Mouse (Mus musculus) monocyte, adult 2 months (primary cell): Measurements from ENCODE around the gene Pdzd7.
"Not testable (repeated sequence)": the region's sequence is repeated elsewhere in the genome, so short reads cannot be mapped to it uniquely, and the experiment has no call there.

ENCODE experiments used
- DNase-seq, 2 experiments: peaks; one replicate each; pipeline ENCODE4 v3.0.0; 2022; ENCODE audit warnings: low spot score in 2 of 2, low read depth in 1 of 2

The Pdzd7 gene

DNA sequence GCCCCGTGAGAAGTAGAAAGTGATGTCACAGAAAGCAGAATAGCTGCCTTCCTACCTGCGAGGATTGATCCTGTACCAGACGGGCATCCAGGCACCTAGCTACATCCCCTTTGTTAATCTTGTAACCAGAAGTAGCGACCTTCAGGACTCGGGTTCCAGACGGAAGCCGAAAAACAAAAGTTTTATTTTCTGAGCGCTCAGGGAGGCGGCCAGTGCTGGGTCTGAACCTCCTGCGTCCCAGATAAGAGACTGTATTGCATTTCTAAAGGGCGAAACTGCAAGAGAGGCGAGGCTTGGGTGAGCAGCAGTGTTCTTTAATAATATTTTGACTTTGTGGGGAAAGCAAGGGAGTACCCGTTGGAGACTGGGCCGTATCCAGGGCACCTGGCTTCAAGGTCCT lies 13.3 kb upstream of the Pdzd7 start:
- DNase-seq = no peak

DNA sequence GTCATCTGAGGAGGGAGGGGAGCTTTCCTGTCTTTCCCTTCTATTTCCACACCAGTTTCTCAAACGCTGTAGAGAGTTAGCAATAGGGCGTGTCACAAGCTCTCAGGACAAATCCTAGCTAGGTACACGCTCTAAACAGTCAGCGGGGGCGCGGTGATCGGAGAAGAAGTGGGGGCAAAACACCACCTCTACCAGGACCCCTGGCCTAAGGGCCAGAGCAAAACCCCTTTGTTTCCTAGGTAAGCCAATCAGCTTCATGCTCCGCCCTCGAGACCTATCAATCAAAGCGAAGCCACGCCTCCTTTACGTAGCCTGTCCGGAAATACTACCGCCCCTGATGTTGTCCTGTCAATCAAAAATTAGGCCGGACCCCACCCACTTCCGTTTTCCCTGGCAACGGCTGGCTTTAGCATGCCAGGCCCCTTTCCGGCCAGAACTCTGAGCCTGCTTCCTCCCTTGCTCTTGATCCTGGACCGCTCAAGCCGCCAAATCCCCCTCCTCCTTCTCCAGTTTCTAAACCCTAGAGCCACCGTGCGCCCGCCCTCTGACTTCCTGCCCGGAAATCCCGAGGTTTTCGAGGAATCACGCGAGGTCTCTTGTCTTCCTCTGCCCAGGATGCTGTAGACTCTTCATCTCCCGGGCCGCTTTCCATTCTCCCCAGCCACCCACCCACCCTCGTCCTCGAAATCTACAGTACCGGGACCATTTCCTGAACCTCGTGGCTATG lies 12.8 kb upstream of the Pdzd7 start:
- DNase-seq = peak; percentile 82 to 85

DNA sequence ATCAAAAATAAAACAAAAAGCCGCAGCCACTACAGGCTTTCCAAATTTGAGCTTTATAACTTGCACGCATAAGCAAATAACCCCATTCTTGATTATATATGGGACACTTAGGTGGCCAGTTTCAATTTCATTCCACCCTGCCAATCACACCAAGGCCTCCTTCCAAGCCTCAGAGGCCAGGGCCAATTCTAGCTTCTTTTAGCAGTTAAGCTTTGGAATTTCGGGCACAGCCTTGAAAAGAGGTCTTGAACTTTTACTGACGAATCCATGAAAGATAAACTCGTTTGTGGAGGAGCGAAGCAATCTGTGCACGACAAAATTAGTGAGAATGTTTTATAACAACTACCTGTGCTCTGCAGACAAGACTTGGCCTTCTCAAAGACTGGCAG lies 12.2 kb upstream of the Pdzd7 start:
- DNase-seq = no peak

DNA sequence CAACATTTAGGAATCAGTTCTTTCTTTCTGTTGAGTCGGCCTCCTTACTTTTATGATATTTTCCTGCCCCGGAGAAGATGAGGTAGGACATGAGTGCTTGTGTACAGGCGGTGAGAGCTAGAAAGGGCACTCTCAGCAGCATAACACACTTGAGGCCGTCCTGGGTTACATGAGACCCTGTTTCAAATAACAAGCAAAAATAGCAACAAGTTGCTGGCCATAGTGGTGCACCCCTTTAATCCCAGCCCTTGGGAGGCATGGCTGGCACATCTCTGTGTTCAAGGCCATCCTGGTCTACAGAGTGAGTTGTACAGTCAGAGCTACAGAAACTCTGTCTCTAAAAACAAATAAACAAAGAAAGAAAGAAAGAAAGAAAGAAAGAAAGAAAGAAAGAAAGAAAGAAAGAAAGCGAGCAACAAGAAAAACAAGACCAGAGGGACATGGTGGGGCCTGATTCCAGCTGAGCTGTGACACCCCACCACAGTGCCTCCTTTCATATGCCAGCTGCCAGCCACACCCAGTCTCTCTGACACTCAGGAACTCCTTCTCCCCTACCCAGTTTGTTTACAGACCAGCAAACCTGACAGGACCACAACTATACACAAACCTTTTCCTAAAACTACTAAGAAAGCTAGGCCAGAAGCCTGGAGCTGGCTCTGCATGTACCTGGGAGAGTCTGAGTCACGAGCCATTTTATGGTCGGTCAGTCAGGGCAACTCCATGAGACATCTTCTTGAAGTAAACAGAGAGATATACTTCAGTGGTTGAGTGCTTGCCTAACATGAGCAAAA lies 11.6 kb upstream of the Pdzd7 start:
- no peak for DNase-seq

DNA sequence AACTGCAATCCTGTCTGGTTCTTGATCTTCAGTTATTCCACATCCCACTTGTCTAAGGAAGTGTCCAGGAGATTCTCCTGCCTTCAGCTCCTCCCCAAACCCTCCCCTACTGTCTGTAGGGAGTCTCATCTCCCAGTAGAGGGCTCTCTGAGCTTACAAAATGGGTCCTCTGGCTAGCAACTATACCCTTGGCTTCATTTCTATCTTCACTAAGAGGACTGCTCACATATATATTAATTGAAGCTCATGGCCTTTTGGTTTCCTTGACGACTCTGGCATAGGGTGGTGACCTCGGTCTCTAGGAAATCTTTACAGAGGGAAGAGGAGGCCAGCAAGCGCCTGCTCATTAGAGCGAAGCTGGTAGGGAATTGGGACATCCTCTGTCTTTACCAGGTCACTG lies 10.8 kb upstream of the Pdzd7 start:
- no peak for DNase-seq

DNA sequence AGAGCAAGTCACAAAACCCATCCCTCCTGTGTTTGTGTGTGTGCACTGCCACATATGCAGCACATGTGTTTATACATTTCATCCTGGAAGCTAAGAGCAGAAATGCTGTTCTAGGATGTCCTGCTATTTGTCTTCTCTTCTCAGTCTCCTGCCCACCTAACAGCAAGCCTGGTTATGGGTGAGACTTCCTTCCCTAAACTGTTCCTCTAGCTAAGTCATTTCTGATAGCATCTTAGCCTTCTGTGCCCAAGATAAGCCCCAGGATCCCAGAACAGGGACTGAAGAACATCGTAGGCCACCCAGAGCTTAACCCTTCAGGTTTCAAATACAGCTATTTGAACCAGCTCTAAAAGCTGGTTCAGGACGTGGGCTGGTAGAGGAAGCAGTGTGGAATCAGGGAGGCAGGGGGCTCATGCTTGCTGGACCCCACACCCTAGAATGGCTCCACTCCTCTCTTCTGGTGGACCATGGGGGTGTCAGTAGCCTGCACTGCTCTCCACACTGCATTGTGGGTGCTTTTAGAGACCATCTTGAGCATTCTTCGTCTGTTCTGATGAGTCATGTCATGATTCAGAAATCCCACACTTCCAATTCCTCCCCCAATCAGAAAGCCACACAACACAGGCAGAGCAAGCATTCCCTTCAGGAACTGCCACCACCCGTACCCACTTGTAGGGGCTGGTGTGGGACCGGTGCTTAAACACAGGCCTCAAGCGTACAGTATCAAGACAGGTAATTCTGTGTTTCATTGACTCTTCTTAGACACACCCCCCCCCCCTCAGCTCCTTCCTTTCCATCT lies 9.6 kb upstream of the Pdzd7 start:
- DNase-seq = no peak

DNA sequence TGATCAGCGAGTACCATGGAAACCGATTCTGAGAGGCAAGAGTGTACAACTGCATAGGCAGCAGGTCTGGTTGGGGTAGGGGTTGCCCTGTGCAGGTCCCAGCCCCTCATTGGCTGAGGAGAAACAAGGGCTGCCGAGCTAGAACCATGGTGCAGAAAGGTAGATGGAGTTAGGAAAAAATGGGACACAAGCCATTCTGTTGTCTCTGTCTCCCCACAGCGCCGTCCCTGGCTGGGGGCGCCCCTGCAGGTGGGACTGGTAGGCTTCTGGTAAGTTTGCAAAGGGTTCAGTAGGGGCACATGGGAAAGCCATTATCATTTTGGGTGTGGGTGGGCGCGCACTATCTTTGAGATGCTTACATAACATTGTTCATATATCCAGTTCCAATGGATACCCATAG lies 7.9 kb upstream of the Pdzd7 start:
- DNase-seq = no peak

DNA sequence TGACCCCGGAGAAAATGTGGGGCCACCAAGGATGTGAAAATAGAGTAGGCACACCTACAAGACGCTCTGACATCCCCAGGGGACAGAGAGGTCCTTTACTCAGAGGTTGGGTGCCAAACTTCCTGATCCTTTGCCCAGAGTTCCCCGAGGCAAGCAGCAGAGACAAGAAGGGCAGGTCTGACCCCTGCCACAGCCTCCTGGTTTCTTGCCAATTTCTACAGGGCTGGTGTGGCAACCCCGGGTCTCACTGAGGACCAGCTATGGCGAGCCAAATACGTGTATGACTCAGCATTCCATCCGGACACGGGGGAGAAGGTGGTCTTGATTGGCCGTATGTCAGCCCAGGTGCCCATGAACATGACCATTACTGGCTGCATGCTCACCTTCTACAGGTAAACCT lies 4.0 kb upstream of the Pdzd7 start:
- DNase-seq = no peak

DNA sequence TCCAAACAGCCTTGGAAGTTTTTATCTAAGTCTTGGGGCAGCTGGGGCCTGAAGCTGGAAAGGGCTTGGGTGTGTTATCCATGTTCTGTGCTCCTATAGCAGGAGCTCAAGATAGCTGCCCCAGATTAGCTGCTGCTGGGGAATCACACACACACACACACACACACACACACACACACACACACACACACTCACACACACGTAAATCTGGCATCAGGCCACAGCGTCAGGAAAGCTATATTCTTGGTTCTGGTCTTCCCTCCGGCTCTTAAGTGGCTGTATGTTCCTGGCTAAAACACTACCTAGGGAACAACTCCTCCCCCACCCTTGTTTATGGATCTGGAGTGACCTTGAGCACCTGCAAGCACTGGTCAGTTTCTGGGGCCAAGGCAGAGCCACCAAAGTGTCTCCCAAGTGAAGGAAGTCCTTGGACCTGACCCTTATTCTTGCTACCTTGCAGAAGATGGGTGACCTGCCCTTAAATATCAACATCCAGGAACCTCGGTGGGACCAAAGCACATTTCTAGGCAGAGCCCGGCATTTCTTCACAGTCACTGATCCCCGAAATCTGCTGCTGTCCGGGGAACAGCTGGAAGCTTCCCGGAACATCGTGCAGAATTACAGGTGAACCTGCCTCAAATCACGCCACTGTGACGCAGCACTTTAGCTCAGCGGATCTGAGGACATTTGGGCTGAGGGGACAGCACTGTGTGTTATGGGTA lies 3.3 kb upstream of the Pdzd7 start:
- DNase-seq = no peak

DNA sequence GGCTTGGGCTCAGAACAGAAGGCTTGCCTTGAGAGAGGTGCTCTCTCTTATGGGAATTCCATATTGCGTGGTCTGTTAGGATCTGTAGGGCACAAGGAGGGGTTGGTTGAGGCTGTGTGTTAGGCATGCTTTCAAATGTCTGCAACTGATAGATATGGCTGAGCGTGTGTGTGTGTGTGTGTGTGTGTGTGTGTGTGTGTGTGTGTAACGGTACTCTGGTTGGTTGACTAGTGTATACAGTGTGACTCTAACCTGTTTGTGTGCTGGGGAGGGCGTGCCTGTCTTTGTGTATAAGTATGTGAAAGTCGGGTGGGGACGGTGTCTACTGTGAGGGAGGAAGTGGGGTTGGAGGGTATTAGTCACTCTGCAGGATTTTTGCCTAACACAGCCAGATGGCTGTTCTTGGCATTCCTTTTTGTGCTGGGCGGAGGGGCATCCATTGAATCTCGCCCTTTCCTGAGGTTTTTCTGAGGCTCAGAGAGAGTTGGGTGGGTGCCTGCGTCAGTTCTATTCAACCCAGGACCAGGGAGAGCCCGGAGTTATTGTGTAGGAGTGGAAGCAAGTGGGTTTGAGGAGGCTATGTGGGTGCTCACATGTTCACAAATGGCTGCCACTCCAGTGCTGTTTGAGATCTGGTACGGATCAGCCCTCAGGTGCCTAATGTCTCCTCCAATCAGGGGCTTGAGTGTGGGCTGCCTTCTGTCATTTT lies 2.6 kb upstream of the Pdzd7 start:
- peak; percentile 61 to 64 for DNase-seq

DNA sequence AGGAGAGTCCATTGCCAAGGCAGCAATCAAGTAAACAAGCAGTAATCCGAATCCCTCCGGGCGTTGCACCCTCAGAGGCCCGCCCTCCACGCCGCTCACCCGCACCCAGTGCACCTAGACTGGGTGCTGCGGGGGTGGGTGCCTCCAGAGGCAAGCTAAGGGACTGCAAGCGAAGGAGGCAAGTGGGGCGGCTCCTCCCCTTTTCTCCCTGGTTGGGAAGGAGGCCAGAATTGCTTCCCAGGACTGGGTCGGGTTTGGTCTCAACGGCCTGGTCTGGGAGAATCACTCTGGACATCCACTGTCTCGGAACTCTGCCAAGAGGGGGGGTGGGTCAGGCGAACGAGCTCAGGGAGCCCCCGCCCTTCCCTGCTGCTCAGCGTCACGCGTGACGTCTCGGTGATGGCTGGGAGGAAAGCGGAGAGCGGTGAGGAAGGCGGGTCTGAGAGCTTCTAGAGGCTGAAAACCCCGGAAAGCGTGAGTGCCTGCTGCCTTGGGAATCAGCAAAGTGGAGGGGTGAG lies 2.0 kb upstream of the Pdzd7 start, which contains the start of gene Sfxn3:
TSS of gene Sfxn3 (plus strand) at position 87 of the 518 bp plus-strand sequence.
- peak; percentile 75 to 88 for DNase-seq

DNA sequence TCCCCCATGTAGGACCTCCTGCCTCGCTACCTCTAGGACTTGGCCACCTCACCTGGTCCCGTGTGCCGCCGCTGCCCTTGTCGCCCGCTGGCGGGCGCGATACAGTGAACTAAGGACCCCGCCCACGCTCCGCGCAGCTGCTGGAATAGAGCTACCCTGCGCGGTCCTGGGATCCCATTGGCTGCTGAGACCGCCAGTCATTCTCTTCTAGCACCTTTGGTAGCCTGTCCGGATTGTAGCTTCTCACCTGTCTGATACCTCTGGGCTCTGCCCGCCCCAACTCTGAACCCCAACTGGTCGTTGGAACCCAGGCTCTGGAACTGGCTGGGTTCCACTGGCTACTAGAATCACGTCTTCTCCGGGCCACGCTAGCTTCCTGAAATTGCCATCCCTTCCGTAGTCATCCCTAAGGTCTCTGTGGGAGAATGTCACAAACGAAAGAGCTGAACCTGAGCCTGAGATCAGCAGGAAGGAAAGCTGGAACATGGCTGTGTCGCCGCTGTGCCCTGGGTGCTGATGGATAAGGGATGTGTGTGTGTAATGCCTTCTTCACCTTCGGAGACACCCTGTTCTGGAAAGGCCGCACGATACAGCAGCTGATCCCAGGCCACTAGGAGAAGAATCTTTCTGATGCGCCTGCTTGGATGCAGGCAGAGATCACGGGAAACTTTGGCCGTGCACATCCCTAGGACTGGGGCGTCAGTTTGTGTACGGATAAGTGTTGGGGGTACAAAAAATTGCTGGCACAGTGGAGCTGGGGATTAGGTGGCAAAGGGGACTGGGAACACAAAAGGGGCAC lies 1.2 kb upstream of the Pdzd7 start:
- no peak for DNase-seq

DNA sequence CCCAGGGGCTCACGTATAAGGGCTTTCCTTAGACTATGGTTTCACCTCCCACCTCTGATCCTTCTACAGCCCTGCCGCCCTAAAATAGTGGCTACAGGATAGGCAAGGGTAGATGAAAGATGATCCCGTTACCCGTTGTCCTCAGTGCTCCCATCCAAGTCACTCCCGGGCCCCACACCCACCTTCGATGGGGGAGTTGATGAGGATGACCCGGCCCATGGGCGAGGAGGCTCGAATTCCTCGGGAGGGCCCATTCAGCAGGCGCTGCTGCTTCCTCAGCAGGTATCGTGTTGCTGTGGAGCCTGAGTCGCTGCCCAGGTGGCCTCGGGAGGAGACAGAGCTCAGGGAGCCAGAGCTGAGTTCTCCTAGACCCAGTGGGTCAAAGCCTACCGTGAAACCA lies 281 bp downstream of the Pdzd7 start:
- DNase-seq = no peak

DNA sequence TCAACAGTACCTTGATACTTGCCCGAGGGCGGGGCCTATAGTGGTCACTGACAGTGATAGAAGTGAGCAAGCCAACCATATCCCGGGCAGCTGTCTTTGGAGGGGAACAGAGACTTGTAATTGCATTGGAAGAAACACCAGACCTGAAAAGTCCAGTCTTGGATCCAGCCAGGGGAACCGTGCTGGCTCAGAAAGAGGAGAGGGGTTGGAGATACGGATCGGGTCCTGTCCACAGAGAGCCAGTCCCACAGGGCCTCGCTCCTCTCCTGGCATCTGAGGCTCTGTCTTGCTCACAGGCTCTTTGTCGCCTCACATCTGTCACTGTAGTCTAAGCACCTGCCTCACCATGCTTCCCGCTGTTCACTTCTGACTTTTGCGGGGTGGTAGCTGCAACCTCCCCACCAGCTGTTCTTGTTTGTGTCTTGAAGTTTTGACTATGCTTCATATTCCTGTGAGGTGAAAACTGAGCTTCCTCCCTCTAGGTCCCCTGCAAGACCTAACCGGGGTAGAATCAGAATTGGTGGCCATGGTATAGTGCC lies 1.1 kb downstream of the Pdzd7 start:
- DNase-seq = no peak

DNA sequence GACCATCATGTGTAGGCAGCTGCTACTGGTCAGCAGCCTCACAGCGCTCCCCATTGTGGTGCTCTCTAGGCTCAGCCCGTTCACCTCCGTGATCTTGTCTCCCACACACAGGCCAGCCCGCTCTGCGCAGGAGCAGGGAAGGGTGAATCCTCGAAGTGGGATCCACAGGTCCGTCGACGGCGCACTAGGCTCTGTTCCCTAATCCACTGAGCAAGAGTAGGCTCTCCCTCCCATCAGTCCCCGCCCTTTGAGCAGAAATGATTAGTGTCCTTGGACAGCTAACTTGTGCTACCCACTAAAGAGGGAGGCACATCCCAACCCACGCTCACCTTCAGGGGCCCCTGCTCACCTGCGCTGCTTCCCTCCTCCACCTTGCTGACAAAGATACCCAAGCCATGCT lies 5.3 kb downstream of the Pdzd7 start:
- DNase-seq = no peak

DNA sequence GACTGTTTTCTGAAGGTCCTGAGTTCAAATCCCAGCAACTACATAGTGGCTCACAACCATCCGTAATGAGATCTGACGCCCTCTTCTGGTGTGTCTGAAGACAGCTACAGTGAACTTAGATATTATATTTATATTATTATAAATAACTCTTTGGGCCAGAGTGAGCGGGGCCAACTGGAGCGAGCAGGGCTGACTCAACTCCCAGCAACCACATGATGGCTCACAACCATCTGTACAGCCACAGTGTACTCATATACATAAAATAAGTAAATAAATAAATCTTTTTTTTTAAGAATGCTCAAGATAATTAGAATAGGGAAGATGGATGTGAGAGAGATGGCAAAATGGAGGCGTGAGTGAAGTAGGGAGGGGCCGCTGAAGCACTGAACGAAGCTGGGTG lies 7.3 kb downstream of the Pdzd7 start:
- DNase-seq = not testable (repeated sequence)

DNA sequence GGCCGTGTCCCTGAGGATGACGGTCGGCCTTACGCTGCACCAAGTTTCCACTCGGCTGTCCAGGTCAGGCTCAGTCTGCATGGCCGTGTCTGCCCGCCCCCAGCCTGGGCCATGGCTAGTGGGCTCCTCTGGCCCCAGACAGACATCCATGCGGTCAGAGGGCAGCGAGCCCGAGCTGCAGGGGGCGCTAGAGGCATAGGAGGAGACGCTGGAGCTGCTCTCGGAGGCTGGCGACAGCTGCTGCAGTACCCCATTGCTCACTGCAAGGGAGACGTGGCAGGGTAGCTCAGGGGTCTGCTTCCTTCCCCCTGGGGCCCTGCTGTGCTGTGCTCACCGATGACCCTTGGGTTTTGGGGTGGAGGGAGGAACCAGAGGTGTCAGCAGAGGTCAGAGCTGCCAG lies 8.7 kb downstream of the Pdzd7 start:
- peak in 1 of 2 experiments; percentile 32 for DNase-seq

DNA sequence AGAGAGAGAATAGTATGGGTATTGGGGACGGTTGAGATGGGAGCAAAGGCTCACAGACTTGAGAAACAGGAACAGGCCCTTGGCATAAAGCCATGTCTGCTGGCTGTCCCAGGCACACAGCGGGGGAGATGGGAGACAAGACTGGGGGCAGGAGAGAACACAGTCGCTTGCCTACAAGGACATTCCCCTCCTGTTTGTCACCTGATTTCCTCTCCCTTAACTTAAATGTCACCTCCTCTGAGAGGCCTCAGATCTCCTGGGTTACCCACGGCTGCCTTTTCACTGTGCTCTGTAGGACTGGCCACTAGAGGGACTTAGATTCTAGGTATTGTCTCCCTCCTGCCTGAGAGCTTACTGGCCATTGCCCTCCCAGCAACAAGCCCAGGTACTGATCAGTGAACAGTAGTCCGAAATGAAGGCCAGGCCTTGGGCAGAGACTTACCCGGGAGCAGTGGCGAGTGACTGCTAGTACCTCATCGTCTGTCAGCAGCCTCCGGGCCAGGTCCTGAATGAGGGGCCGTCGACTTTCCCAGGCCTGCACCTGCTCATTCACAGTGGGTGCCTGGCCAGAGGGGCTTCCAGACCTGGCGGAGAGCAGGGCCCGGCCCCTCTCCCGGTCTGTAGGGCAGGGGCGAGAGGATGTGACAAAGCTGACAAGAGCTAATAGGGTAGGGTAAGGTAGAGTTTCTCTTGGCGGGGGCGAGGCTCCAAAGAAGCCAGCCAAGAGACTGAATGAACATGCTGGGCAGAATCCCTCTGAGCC lies 12.8 kb downstream of the Pdzd7 start:
- no peak for DNase-seq
